Mouse (Mus musculus) intestine, embryonic 15.5 days (tissue): ENCODE results near the gene Lrrc4c. TPM values are rescaled to one million over a fixed set of nuclear protein-coding genes. Genes with fewer than 3 reads are reported as not detected.

Experiments used
- ATAC-seq: fragments of 200-750 bp; cut with Nextera tagmentation; 2 replicates; pipeline ENCODE4 v1.8.0; 2017; ENCODE audit warnings: moderate TSS enrichment, moderate library complexity
- H3K27ac ChIP-seq: fragments of 300-500 bp; sonication (generic); 2 replicates; pipeline ENCODE4 v1.5.1; 2015; ENCODE audit warnings: mild to moderate bottlenecking, inconsistent platforms
- H3K27me3 ChIP-seq: fragments of 300-500 bp; sonication (generic); replicated peaks from 2 replicates; pipeline ENCODE4 v1.6.1; 2015; ENCODE audit warnings: inconsistent platforms
- H3K36me3 ChIP-seq: fragments of 300-500 bp; sonication (generic); 2 replicates; pipeline ENCODE4 v1.6.1; 2015; ENCODE audit warnings: inconsistent platforms
- H3K4me1 ChIP-seq: fragments of 300-500 bp; sonication (generic); replicated peaks from 2 replicates; pipeline ENCODE4 v1.6.1; 2015; ENCODE audit warnings: inconsistent platforms
- H3K4me2 ChIP-seq: fragments of 300-500 bp; sonication (generic); replicated peaks from 2 replicates; pipeline ENCODE4 v1.6.1; 2015; ENCODE audit warnings: mild to moderate bottlenecking, inconsistent platforms
- H3K4me3 ChIP-seq: fragments of 300-500 bp; sonication (generic); replicated peaks from 2 replicates; pipeline ENCODE4 v1.5.1; 2015; ENCODE audit warnings: inconsistent platforms
- H3K9ac ChIP-seq: fragments of 300-500 bp; sonication (generic); 2 replicates; pipeline ENCODE4 v1.6.1; 2015; ENCODE audit warnings: inconsistent platforms
- H3K9me3 ChIP-seq: fragments of 300-500 bp; sonication (generic); 2 replicates; pipeline ENCODE4 v1.6.1; 2016; ENCODE audit warnings: inconsistent platforms
- WGBS: fragments of 180-500 bp; shearing (Covaris S2); methylation state at CpG from one replicate; pipeline ENCODE4 v1.1.7; 2015; 5-methylcytosine and 5-hydroxymethylcytosine counted together
- polyA plus RNA-seq: library from polyadenylated mRNA; unstranded; fragments of >200 nt; fragmentation: Nextera tagmentation; extraction: Ambion mirVana; gene quantifications from 2 replicates; pipeline ENCODE4 v1.2.1, GENCODE M21; 2015

Lrrc4c gene
- polyA plus RNA-seq, 1 experiment from 2014 or later = 3.2 TPM

GRCm38 (mm10) chr2:97361235-97361634 is 1043.3 kb downstream of the Lrrc4c start:
- H3K36me3 ChIP-seq = no peaks in the 10 kb centered on the region
- 80% methylated on average over 2 of the region's 2 CpGs for WGBS
- H3K4me3 ChIP-seq = no peak overlapping the region
- H3K9ac ChIP-seq = no peak overlapping the region
- H3K27me3 ChIP-seq = no peaks in the 10 kb centered on the region
- no peak for ATAC-seq
- H3K4me2 ChIP-seq = no peak overlapping the region
- H3K4me1 ChIP-seq = no peaks in the 10 kb centered on the region
- H3K27ac ChIP-seq = no peak overlapping the region
- no peaks in the 10 kb centered on the region for H3K9me3 ChIP-seq

- 70% methylated on average over 3 of the region's 3 CpGs for WGBS
- H3K4me1 ChIP-seq = no peaks in the 10 kb centered on the region
- H3K9ac ChIP-seq = no peak overlapping the region
- ATAC-seq = no peak
- no peaks in the 10 kb centered on the region for H3K27me3 ChIP-seq
- no peak overlapping the region for H3K4me3 ChIP-seq
- H3K27ac ChIP-seq = no peak overlapping the region
- H3K9me3 ChIP-seq = no peaks in the 10 kb centered on the region
- no peak overlapping the region for H3K4me2 ChIP-seq
- H3K36me3 ChIP-seq = no peaks in the 10 kb centered on the region
These were observed 1052.0 kb downstream of the Lrrc4c start for GRCm38 (mm10) chr2:97369978-97370377.

- Histone ChIP-seq H3K27me3 (no peaks in the 10 kb centered on the region), H3K27ac (no peak overlapping the region), H3K9me3 (no peaks in the 10 kb centered on the region), H3K4me2 (no peak overlapping the region), H3K4me3 (no peak overlapping the region), H3K9ac (no peak overlapping the region), H3K36me3 (no peaks in the 10 kb centered on the region), H3K4me1 (no peaks in the 10 kb centered on the region)
- ATAC-seq = no peak
- WGBS = 74% methylated on average over 3 of the region's 3 CpGs
These were observed 1073.5 kb downstream of the Lrrc4c start for GRCm38 (mm10) chr2:97391437-97391836.

- 81% methylated on average over 2 of the region's 2 CpGs for WGBS
- Histone ChIP-seq H3K4me1 (no peaks in the 10 kb centered on the region), H3K36me3 (no peaks in the 10 kb centered on the region), H3K9ac (no peak overlapping the region), H3K27me3 (no peaks in the 10 kb centered on the region), H3K27ac (no peak overlapping the region), H3K9me3 (no peaks in the 10 kb centered on the region), H3K4me3 (no peak overlapping the region), H3K4me2 (no peak overlapping the region)
- ATAC-seq = no peak
These were observed 1073.9 kb downstream of the Lrrc4c start for GRCm38 (mm10) chr2:97391876-97392275.

GRCm38 (mm10) chr2:97413066-97413465 is 1095.1 kb downstream of the Lrrc4c start:
- no peaks in the 10 kb centered on the region for H3K27me3 ChIP-seq
- no peak overlapping the region for H3K27ac ChIP-seq
- no peak overlapping the region for H3K4me3 ChIP-seq
- no peaks in the 10 kb centered on the region for H3K36me3 ChIP-seq
- 66% methylated on average over 1 of the region's 1 CpGs for WGBS
- no peak overlapping the region for H3K4me2 ChIP-seq
- ATAC-seq = no peak
- H3K4me1 ChIP-seq = no peaks in the 10 kb centered on the region
- H3K9ac ChIP-seq = no peak overlapping the region
- H3K9me3 ChIP-seq = no peaks in the 10 kb centered on the region

- Histone ChIP-seq H3K9me3 (no peaks in the 10 kb centered on the region), H3K36me3 (no peaks in the 10 kb centered on the region), H3K27ac (no peak overlapping the region), H3K4me1 (no peaks in the 10 kb centered on the region), H3K27me3 (no peaks in the 10 kb centered on the region), H3K4me2 (no peak overlapping the region), H3K4me3 (no peak overlapping the region), H3K9ac (no peak overlapping the region)
- WGBS = 80% methylated on average over 8 of the region's 8 CpGs
- no peak for ATAC-seq
These were observed 1096.7 kb downstream of the Lrrc4c start for GRCm38 (mm10) chr2:97414416-97415362.

GRCm38 (mm10) chr2:97434140-97434539 is 1116.2 kb downstream of the Lrrc4c start:
- H3K4me3 ChIP-seq = no peak overlapping the region
- H3K4me1 ChIP-seq = no peaks in the 10 kb centered on the region
- no peak overlapping the region for H3K27ac ChIP-seq
- 90% methylated on average over 1 of the region's 1 CpGs for WGBS
- no peak overlapping the region for H3K9ac ChIP-seq
- no peak overlapping the region for H3K4me2 ChIP-seq
- no peak for ATAC-seq
- no peaks in the 10 kb centered on the region for H3K9me3 ChIP-seq
- H3K36me3 ChIP-seq = no peaks in the 10 kb centered on the region
- no peaks in the 10 kb centered on the region for H3K27me3 ChIP-seq

GRCm38 (mm10) chr2:97435616-97436015 is 1117.6 kb downstream of the Lrrc4c start:
- WGBS = 67% methylated on average over 2 of the region's 2 CpGs
- no peaks in the 10 kb centered on the region for H3K9me3 ChIP-seq
- no peaks in the 10 kb centered on the region for H3K4me1 ChIP-seq
- no peaks in the 10 kb centered on the region for H3K27me3 ChIP-seq
- H3K27ac ChIP-seq = no peak overlapping the region
- no peak overlapping the region for H3K4me3 ChIP-seq
- no peak for ATAC-seq
- H3K4me2 ChIP-seq = no peak overlapping the region
- H3K9ac ChIP-seq = no peak overlapping the region
- no peaks in the 10 kb centered on the region for H3K36me3 ChIP-seq

- no peaks in the 10 kb centered on the region for H3K27me3 ChIP-seq
- no peak overlapping the region for H3K9ac ChIP-seq
- H3K27ac ChIP-seq = no peak overlapping the region
- no peak overlapping the region for H3K4me2 ChIP-seq
- no peaks in the 10 kb centered on the region for H3K9me3 ChIP-seq
- no peaks in the 10 kb centered on the region for H3K36me3 ChIP-seq
- no peak for ATAC-seq
- H3K4me3 ChIP-seq = no peak overlapping the region
- H3K4me1 ChIP-seq = no peaks in the 10 kb centered on the region
These were observed 1119.8 kb downstream of the Lrrc4c start for GRCm38 (mm10) chr2:97437767-97438166.

- Histone ChIP-seq H3K36me3 (no peaks in the 10 kb centered on the region), H3K9me3 (no peaks in the 10 kb centered on the region), H3K9ac (no peak overlapping the region)
These were observed 1145.6 kb downstream of the Lrrc4c start for GRCm38 (mm10) chr2:97463573-97463972.

GRCm38 (mm10) chr2:97466243-97466793 is 1148.3 kb downstream of the Lrrc4c start:
- under 1% methylated on average over 25 of the region's 25 CpGs for WGBS
- H3K27me3 ChIP-seq = no peaks in the 10 kb centered on the region
- H3K36me3 ChIP-seq = no peaks in the 10 kb centered on the region
- peak overlapping the region; percentile 45 for H3K9ac ChIP-seq
- ATAC-seq = peak; percentile 93
- H3K4me2 ChIP-seq = peak overlapping the region; percentile 88
- H3K9me3 ChIP-seq = no peaks in the 10 kb centered on the region
- H3K27ac ChIP-seq = peak overlapping the region; percentile 58; the same call in 1 of the 2 replicates
- H3K4me3 ChIP-seq = peak overlapping the region; percentile 47
- H3K4me1 ChIP-seq = no peaks in the 10 kb centered on the region

More at GRCm38 (mm10) chr2:97463573-97463972, 1145.6 kb downstream of the Lrrc4c start:
- Histone ChIP-seq H3K4me1 (no peaks in the 10 kb centered on the region), H3K4me3 (no peak overlapping the region), H3K27me3 (no peaks in the 10 kb centered on the region), H3K27ac (no peak overlapping the region), H3K4me2 (no peak overlapping the region)
- ATAC-seq = no peak

- WGBS = under 1% methylated on average over 26 of the region's 26 CpGs
- no peaks in the 10 kb centered on the region for H3K36me3 ChIP-seq
- peak overlapping the region; percentile 47 for H3K4me3 ChIP-seq
- H3K9ac ChIP-seq = peak overlapping the region; percentile 20
- H3K27ac ChIP-seq = no peak overlapping the region
- H3K4me2 ChIP-seq = peak overlapping the region; percentile 88
- ATAC-seq = peak; percentile 77
- no peaks in the 10 kb centered on the region for H3K4me1 ChIP-seq
- no peaks in the 10 kb centered on the region for H3K9me3 ChIP-seq
- no peaks in the 10 kb centered on the region for H3K27me3 ChIP-seq
These were observed 1149.1 kb downstream of the Lrrc4c start for GRCm38 (mm10) chr2:97467031-97467549.
